Mouse (Mus musculus) v-Abl transformed pro-B cells (cell line): ENCODE results near the gene Snrk.

Experiments
- in situ Hi-C, 2 experiments: fragments of 400-800 bp; cut with MboI; formaldehyde crosslinking; loops; one replicate each; pipeline ENCODE4 v1.15.1; 2025; ENCODE audit not compliant: unreplicated experiment in 2 of 2

The Snrk gene

GRCm38 (mm10) chr9:122104285-122104829 lies 12.7 kb upstream of the Snrk start:
- in situ Hi-C loops = no loop called here

- in situ Hi-C loops = no loop called here
Measured at GRCm38 (mm10) chr9:122107701-122108375, 9.2 kb upstream of the Snrk start.

- in situ Hi-C loops = loop anchor here in 1 of 2 experiments (10.0 kb wide), 1 partner anchor 85 kb away; no protein-coding TSS in a partner anchor
Measured at GRCm38 (mm10) chr9:122109553-122110225, 7.4 kb upstream of the Snrk start.

- in situ Hi-C loops = loop anchor here in 1 of 2 experiments (10.0 kb wide), 1 partner anchor 86 kb away; no protein-coding TSS in a partner anchor
Measured at GRCm38 (mm10) chr9:122110508-122110907, 6.6 kb upstream of the Snrk start.

- in situ Hi-C loops = loop anchor here in 1 of 2 experiments (10.0 kb wide), 1 partner anchor 86 kb away; no protein-coding TSS in a partner anchor
Measured at GRCm38 (mm10) chr9:122110921-122111320, 6.1 kb upstream of the Snrk start.

GRCm38 (mm10) chr9:122115552-122115951 lies 1.5 kb upstream of the Snrk start:
- in situ Hi-C loops = loop anchor here (5.0 to 10.0 kb wide), 3 partner anchors 72 to 93 kb away; no protein-coding TSS in a partner anchor

GRCm38 (mm10) chr9:122116359-122116758 lies 707 bp upstream of the Snrk start:
- in situ Hi-C loops = loop anchor here (5.0 to 10.0 kb wide), 3 partner anchors 71 to 94 kb away; no protein-coding TSS in a partner anchor

- in situ Hi-C loops = loop anchor here (5.0 to 10.0 kb wide), 3 partner anchors 69 to 96 kb away; no protein-coding TSS in a partner anchor
Measured at GRCm38 (mm10) chr9:122117692-122118529, 845 bp downstream of the Snrk start.

GRCm38 (mm10) chr9:122120089-122120488 lies 3.0 kb downstream of the Snrk start:
- in situ Hi-C loops = loop anchor here in 1 of 2 experiments (10.0 kb wide), 1 partner anchor 55 kb away; no protein-coding TSS in a partner anchor

GRCm38 (mm10) chr9:122122113-122122512 lies 5.0 kb downstream of the Snrk start:
- in situ Hi-C loops = loop anchor here in 1 of 2 experiments (10.0 kb wide), 1 partner anchor 53 kb away; no protein-coding TSS in a partner anchor

- in situ Hi-C loops = loop anchor here in 1 of 2 experiments (10.0 kb wide), 1 partner anchor 52 kb away; no protein-coding TSS in a partner anchor
Measured at GRCm38 (mm10) chr9:122123181-122123580, 6.1 kb downstream of the Snrk start.

- in situ Hi-C loops = loop anchor here in 1 of 2 experiments (10.0 kb wide), 1 partner anchor 49 kb away; no protein-coding TSS in a partner anchor
Measured at GRCm38 (mm10) chr9:122125723-122126290, 8.7 kb downstream of the Snrk start.

- in situ Hi-C loops = loop anchor here in 1 of 2 experiments (10.0 kb wide), 1 partner anchor 48 kb away; no protein-coding TSS in a partner anchor
Measured at GRCm38 (mm10) chr9:122126790-122127189, 9.7 kb downstream of the Snrk start.

GRCm38 (mm10) chr9:122127271-122127785 lies 10.3 kb downstream of the Snrk start:
- in situ Hi-C loops = loop anchor here in 1 of 2 experiments (10.0 kb wide), 1 partner anchor 47 kb away; no protein-coding TSS in a partner anchor

- in situ Hi-C loops = loop anchor here in 1 of 2 experiments (10.0 kb wide), 1 partner anchor 46 kb away; no protein-coding TSS in a partner anchor
Measured at GRCm38 (mm10) chr9:122128686-122129085, 11.6 kb downstream of the Snrk start.

GRCm38 (mm10) chr9:122130666-122131065 lies 13.6 kb downstream of the Snrk start:
- in situ Hi-C loops = no loop called here

- in situ Hi-C loops = no loop called here
Measured at GRCm38 (mm10) chr9:122132145-122132544, 15.1 kb downstream of the Snrk start.

- in situ Hi-C loops = no loop called here
Measured at GRCm38 (mm10) chr9:122135095-122135884, 18.2 kb downstream of the Snrk start.

- in situ Hi-C loops = no loop called here
Measured at GRCm38 (mm10) chr9:122135885-122136170, 18.8 kb downstream of the Snrk start.
